Mouse (Mus musculus): Measurements from ENCODE around the gene Tfdp2. TPM values are rescaled to one million over a fixed set of nuclear protein-coding genes. Genes with fewer than 3 reads are reported as not detected.

Tfdp2 gene
- total RNA-seq, 2 experiments from 2014 or later = 71.3 to 80.1 TPM

- no peak for DNase-seq
These were observed 27.2 kb downstream of the Tfdp2 start for GRCm38 (mm10) chr9:96223302-96223701.

DNA sequence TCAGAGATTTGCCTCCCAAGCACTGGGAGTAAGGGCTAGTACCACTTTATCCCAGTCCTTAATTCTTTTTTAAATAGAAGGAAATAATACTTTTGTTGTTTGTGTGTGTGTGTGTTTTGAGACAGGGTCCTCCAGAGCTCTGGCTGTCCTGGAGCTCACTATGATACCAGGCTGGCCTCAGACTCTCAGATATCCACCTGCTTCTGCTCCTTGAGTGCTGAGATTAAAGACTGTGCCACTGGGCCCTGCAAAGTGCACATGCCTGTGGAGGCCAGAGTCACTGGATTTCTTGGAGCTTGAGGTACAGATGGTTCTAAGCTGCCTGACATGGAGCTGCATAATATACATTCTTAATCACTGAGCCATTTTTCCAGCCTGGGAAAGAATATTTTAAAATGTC, 32.2 kb downstream of the Tfdp2 start:
- DNase-seq = no peak

DNA sequence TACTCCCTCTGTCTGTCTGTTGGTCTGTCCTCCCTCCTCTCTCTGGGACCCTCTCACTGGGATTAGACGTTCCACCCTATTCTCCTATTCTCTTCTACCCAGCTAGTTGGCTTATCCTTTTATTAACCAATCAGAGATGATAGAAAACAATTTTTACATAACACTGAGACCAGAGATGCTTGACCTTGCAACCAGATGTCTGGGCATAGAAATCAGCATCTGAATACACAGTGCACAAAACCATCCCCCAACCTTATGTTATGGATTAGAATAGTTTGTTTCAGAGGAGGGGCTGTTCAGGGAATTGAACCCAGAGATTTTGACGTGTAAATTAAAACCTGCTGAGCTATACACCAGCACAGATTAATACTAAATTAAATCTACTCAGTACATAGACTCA, 34.2 kb downstream of the Tfdp2 start:
- DNase-seq = no peak

- DNase-seq = no peak
These were observed 39.4 kb downstream of the Tfdp2 start for GRCm38 (mm10) chr9:96235477-96235876.

DNA sequence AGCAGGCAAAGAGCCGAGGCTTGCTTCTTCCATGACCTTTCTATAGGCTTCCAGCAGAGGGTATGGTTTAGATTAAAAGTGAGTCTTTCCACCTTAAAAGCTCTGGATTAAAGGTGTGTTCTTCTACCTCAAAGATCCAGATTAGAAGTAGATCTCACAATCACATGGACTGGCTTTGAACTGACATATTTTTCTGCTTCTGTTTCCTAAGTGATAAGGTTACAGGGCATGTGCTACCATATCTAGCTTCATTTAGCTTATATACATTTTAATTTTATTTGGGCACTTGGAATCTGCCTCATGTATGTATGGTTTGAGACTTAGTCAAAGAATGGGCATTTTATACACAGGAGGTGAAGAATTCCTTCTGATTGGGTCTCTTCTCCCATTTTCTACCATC, 41.3 kb downstream of the Tfdp2 start:
- DNase-seq = no peak

GRCm38 (mm10) chr9:96238286-96238685, 42.2 kb downstream of the Tfdp2 start:
- DNase-seq = no peak

DNA sequence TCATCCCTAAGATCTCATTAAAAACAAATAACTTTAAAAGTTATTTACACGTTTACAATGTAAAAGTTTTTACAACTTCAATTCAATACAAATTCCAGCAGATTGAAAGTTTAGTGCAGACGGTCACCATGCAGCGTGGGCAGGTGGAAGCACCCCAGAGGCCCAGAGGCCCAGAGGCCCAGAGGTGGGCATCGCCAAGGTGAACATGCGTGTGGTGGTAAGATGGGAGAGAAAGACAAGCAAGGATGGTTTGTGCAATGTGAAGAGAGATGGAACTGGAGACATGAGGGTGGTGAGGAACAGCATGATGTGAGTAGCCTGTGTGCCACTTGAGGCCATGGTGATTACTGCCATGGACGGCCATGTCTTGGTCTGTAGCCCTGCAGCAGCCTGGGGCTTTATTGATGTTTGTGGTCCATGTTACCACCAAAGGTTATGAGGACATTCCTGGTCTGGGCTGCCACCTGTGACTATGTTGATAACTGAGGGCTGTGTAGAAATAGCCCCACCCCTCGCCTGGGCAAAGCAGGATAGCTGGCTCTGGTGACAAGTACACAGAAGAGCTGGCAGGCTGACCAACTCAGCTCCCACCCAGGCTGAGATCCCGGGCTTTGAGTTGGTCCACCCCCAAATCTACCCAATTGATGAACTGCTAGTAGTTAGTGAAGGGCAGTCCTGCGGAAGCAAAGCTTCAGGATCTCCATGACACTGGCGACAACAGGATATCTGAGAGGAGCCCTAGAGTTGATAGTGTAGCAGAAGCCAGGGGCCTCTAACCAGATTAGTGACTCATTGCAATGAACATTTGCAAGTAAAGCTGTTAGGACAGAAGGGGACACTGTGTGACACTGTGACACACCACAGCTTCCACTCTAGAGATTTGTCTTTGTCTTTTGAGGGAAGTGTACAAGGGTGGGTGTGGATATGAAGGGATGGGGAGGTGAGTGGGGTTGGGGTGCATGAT, 45.3 kb downstream of the Tfdp2 start:
- DNase-seq = no peak

DNA sequence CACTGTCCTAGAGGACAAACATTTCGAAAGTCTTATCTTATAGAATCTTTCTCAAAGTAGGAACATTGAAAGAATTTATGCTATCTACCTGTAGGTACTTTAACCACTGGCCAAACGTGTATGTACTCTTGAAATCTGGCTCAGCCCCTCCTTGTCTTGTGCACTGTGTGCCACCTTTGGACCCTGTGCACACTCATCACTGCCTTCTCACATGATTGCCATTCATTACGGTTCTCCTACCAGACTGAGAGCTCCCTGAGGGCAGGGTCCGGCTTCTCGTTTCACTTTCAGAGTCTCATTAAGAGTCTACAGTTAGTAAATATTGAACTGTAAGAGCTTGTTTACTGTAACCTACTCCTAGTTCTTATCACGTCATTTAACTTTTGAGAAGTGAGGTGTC, 47.8 kb downstream of the Tfdp2 start:
- DNase-seq = no peak

GRCm38 (mm10) chr9:96254812-96255211, 58.7 kb downstream of the Tfdp2 start:
- no peak for DNase-seq

DNA sequence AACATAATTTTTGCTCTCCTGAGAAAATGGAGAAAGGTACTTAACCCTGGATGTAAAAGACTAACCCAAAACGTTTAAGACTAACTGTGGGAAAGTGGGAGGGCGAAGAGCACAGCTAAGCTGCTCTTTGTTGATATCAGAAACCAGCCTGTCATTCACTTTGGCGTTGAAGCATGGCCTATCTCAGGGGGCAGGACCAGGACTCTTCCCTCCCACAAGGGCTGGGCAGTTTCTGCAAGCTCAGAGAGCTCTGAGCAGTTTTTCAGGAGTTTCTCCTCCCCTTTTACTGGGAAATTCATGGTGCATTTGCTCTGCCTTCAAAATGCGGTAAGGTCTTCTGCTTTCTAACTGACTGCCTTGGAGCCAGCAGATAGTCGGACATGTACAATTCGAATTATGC, 62.4 kb downstream of the Tfdp2 start:
- peak; percentile 31 to 42 for DNase-seq

GRCm38 (mm10) chr9:96259017-96259512, 63.0 kb downstream of the Tfdp2 start:
- peak in 1 of 2 experiments; percentile 12 for DNase-seq

DNA sequence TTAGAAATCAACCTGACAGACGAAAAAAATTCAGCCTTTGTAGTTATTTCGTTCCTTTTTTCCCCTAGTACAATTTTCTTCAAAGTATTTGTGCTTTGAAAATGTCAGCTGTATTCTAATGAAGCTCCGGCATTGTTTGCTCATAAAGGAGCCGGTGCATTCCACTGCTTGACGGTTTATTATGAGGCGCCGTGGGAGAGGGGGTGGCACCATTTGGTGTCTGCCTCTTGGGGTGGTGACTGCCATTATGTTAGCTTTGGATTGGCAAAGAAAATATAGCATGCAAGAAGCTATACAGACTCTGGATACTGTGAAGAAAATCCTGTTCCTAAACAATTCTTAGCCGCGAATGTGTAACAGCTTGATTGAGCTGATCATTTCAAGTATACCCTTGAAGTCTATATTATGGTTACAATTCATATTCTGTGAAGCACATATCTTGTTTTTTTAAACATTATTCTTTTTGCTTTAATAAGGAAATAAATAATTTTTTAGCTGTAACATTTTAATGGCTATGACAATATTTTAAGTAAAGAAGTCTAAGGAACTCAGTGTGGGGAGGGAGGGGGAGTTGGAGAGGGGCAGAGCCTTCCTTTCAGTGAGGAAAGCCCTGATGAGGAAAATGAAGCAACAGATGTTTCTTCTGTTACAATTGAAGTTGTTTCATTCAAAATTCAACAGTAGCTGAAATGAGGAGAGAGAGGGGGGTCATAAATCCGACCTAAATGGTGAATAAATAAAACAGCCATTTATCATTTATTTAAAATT, 63.9 kb downstream of the Tfdp2 start:
- DNase-seq = peak; percentile 29 to 40

- DNase-seq = no peak
These were observed 65.0 kb downstream of the Tfdp2 start for GRCm38 (mm10) chr9:96261101-96261500.

- no peak for DNase-seq
These were observed 65.9 kb downstream of the Tfdp2 start for GRCm38 (mm10) chr9:96261980-96262379.

DNA sequence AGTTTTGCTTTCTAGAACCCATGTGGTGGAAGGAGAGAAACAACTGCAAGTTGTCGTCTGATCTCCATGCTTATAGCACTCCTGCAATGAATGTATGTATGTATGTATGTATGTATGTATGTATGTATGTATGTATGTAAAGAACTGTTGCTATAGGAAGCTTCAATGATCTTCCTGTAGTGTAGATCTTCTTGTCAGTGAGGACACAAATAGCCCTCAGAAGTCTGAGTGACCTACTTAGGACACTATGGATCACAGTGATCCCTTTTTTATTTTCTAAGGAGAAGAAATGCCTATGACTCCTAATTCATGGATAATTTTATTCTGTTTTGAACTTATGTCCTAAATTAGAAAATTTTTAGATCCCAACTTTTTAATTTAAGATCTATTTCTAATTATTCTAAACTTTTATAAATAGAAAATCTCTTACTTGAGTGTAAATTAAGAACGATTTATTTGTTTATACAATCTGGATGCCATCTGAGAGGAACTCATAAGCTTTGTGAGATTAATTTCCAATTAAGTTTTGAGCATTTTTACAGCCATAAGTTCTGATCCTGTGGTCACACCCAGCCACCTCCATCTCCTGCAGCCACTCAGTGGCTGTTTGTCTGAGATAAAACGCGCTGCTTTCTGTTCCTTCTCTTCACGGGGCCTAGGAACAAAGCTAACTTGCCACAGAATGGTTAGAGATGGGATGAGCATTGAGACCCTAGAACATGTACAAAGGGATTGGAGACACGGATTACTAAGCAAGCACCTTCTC, 70.9 kb downstream of the Tfdp2 start:
- DNase-seq = no peak

DNA sequence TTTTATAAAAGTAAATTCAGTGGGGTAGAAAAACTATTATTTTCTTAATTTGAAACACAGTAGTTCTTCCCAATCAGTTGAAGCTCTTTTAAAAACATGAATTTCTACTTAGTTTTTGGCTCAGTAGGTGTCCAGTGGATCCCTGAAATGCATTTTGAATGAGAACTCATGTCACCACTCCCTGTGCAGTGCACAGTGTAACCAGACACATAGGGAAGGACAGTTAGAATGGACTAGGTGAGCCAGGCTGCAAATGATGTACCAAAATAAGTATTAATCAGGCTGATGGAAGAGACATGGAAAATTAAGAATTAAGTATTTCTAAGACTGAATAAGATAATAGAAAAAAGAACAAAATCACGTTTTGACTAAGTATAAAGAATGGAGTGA, 71.5 kb downstream of the Tfdp2 start:
- no peak for DNase-seq

- no peak for DNase-seq
These were observed 73.7 kb downstream of the Tfdp2 start for GRCm38 (mm10) chr9:96269726-96270125.

- DNase-seq = no peak
These were observed 79.5 kb downstream of the Tfdp2 start for GRCm38 (mm10) chr9:96275543-96275942.

GRCm38 (mm10) chr9:96281497-96281896, 85.4 kb downstream of the Tfdp2 start:
- DNase-seq = no peak

DNA sequence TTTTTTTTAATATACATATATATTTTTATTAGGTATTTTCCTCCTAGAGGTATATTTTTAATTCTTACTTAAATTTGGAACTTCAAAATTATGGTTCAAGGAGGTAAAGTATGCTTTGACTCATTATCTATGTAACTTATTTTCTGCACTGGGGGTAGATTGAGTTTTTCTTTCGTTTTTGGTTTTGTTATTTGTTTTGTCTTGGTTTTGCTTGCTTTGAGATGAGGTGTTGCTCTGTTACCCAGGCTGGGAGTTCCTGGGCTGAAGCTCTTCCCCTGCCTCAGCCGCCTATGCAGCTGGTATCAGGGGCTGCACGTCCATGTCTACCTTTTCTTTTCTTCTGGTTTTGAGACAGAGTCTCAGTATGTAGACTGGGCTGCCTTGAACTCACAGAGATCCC, 86.0 kb downstream of the Tfdp2 start:
- no peak for DNase-seq

- DNase-seq = no peak
These were observed 88.8 kb downstream of the Tfdp2 start for GRCm38 (mm10) chr9:96284916-96285315.

DNA sequence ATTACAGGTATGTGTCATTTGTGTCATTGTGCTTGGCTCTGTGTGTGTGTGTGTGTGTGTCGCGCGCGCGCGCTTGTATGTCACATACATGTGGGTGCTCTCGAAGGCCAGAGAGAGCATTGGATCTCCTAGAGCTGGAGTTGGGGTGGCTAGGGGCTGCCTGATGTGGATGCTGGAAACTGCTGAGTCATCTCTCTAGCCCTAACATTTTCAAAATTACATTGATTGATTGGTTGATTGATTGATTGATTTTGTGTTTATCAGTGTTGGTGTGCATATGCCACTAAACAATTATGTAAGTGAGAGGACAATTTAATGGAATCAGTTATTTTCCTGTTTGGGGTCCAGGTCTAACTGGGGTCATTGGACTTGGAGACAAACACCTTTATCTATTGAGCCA, 96.1 kb downstream of the Tfdp2 start:
- DNase-seq = no peak

All from adrenal gland, postnatal 36 days (tissue).